Mouse (Mus musculus) 3T3-L1 (cell line): ENCODE data around the gene 1700029I15Rik.
"Not testable (repeated sequence)": the region's sequence is repeated elsewhere in the genome, so short reads cannot be mapped to it uniquely, and the experiment has no call there.

ENCODE experiments used
- DNase-seq: peaks from one replicate; pipeline ENCODE4 v3.0.0-alpha.2; 2015; ENCODE audit warnings: low read depth, low spot score

Gene 1700029I15Rik

DNA sequence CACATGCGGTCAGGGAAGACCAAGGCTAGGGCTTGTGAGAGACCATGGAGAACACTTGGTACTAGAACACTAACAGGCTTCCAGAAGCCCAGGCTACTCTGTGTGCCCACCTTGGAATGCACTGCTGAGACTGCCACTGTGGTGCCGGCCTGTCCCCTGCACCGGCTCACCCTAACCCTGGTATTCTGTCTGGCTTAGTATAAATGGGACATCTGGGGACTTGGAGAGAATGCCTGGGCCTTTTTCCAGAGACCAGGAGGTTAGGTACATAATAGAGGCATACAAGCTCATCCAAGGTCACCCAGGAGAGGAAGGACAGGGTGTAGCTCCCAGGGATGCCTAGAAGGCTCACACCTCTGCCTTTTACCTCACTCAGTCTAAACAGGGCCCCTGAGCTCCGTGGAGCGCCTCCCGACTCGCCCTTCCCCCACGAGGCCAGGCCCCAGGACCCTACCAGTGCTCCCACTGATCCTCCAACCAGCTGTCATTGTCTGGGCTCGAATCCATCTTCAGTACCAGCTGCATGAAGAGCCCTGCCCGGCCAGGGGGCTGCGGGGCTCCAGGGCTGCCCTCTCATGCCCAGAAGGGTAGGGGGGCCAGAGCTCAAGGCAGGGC is 9.5 kb downstream of the 1700029I15Rik start:
- DNase-seq: no peak

DNA sequence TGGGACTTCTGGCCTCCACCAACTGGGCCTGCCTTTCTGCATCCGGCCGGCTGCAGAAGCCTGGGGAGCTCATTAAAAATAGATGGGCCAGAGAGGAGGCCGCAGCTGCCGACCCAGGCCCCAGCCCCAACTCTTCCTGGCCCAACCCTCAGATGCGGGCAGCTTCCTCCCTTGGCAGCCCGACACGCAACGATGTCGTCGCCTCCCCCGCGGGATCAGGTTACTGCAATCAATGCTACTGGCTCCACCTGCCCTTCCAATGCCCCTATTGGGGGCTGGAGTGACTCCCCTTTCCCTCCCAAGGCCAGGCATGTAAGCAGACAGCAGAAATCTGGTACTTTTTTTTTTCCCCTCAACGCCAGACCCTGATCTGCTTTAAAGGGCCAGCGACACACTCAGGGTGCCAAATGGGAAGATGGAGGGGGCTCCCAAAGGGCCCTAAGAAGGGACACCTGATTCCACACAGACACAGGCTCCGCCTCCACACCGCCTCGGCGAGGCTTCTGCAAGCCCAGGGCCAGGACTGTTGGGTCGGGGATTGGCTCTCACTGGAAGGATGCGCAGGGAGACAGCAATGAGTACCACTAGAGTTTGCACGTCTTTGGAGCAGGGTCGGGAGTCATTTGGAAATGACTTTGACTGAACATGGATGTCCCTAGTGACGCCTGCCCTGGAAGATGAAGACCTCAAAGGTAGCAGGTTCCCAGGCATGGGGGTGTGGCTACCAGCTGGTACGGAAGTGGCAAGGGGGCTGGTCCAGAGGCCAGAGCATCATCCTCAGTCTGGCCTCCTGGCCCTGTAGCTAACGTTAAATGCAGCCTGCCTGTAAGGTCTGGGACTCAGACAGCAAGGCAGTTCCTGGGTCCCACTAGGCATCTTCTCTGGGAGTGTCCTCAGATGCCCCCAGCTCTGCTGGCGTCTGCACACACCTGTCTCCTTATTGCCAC is 10.3 kb downstream of the 1700029I15Rik start:
- no peak for DNase-seq

DNA sequence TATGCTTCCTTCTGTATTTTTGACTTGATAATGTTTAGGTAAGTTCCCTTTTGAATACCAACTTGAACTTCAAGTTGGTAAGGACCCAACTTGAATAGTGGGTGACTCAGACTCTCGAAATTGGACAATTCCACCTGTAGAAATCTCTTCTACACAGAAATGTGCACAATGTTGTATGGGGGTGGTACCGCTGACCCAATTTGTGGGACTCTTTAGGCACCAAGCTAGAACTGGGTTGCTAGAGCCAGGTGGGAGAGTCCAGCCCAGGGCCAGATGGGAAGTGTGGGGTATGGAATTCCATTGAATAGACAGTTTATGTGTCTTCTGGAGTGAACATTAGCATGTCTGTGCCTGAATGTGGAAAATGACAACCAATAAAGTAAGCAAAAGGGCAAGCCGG is 13.2 kb downstream of the 1700029I15Rik start:
- DNase-seq: no peak

DNA sequence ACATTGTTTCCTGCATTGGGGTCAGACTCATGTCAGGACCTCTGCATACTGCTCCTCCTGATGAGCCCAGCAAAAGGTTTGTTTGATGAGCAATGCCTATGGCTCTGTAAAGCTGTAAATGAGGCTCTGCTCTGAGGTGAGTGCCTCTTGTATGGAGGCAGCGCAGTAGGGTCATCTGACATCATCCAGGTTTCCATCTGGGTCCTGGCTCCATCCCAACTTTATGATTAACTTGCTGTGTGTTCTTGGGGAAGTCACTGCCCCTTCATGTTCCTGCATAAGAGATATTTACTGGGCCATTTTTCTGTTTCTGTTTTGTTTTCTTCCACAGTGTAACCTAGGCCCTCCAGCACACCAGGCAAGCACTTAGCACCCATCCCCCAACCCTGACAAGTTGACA is 15.1 kb downstream of the 1700029I15Rik start:
- no peak for DNase-seq

DNA sequence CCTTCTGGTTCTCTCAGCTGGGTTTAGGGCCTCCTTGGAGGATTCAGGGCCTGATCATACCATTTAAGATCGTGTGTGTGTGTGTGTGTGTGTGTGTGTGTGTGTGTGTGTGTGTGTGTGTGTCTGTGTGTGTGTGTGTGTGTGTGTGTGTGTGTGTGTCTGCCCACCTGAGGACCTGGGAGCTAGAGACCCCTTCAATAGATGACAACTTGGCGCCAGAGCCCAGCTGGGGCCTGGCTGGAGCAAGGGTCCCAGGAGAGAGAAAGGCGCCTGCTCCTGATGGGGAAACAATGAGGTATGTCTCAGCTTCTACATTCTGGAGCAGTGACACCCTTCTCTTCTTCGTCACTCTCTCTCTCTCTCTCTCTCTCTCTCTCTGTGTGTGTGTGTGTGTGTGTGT is 17.5 kb downstream of the 1700029I15Rik start:
- DNase-seq: not testable (repeated sequence)

DNA sequence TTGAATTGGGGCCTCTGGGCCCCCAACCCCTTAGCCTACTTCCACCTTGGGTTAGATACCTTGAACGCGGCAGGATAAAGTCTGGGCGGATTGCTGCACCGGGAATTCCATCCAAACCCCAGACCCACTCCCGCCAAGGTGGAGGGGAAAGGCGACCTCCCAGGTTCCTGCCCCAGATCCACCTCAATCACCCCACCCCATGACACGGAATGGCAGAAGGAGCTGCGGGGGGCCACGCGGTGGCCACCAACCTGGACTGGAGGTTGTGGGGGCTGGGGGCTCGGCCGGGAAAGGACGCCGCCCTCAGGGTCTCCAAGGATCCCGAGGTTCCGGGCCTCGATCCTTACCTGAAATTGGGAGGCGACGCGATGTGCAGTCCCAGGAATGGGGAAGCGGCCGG is 18.3 kb downstream of the 1700029I15Rik start:
- no peak for DNase-seq

DNA sequence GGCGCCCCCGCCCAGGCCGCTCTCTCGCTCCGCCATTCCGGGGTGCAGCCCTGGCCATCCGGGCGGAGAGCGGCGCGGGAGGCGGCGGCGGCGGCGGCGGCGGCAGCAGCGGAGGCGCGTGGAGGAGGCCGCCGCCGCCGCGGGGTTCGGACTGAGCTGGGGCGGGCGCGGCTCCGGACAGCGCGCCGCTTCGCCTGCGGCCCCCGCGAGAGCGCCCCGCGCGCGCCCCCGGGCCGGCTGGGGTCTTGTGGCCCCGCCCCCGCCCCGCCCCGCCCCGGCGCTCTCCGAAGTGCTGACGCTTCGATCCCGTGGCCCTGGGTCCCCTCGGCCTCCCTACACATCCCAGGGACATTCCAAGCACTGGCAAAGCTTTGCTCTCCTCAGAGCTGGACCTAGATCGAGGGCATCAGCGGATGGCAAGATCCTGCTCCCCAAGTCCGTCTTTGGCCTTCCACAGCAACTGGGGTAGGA is 18.8 kb downstream of the 1700029I15Rik start, which contains the start of gene Mapk8ip1:
Gene Mapk8ip1 (minus strand): TSS at position 173 of the 471 bp plus-strand sequence.
- no peak for DNase-seq

DNA sequence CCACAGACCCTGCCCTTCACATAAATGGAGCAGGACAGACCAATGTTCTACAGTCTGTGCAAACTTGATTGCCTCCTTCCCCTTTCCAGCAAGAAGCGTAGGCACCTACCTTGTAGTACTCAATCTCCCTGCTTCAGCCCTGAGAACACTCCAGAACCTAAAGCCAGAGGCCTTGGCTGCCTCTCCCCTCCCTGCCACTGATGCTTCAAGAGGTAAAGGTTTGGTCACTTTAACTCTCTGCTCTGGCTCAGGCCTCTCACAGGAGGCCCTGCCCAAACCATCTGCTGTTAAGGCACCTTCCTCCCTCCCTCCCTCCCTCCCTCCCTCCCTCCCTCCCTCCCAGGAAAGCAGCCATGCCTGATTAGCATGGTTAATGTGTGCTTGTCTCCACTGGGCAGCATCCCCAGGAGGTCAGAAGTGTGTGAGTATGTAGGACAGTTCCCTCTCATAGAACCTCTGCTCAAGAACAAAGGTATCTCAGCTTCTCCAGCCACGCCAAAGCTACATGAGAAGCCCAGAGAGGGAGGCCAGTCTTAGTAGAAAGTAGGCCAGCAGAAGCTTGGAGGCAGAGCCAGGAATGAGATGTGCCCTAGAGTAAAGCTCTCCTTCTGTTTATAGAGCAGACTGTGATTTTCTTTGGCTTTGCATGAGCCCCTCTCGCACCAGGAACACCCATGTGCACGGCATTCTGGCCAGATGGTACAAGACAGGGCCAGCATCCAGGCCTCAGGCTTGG is 20.4 kb downstream of the 1700029I15Rik start:
- no peak for DNase-seq

DNA sequence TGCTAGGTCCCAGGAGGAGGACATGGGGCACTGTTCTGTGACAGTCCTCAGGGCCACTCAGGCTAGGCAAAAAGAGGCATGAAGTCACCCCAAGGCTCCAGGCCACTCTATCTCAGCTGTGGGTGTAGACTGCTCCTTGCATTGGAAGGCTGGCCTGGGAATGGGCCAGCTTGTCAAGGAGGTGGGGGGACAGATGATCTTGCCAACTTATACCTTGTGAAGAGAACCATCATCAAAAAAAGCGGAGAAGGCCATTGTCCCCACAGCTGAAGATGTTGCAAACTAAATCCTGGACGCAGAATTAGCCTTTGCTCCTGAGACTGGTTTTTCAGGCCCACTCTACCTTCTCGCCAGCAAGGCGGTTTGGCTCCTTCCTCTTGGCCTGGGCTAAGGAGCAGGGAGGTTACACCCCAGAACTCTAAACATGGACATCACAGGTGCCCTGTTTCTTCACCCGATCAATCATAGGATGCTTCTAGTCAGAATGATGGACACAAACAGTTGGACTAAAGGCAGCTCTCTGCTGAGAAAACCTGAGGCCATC is 21.5 kb downstream of the 1700029I15Rik start:
- DNase-seq: no peak

DNA sequence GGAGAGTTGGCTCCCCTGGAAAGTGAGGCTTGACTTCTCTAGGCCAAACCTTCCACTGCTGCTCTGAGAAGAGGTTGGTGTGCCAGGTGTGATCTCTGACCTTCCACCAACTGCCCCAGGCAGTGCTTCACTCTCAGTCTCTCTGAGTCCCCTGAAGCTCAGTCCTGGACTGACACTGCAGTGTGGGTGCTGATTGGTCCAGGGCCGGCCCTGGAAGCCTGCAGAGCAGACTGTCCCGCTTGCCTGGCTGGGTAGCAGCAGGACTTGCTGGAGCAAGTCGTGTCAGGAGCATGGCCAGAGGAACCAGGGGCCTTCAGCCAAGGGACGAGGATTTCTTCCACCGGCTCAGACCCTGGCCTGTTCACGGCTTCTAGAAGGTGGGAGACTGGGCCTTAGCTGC is 22.4 kb downstream of the 1700029I15Rik start:
- DNase-seq: no peak

DNA sequence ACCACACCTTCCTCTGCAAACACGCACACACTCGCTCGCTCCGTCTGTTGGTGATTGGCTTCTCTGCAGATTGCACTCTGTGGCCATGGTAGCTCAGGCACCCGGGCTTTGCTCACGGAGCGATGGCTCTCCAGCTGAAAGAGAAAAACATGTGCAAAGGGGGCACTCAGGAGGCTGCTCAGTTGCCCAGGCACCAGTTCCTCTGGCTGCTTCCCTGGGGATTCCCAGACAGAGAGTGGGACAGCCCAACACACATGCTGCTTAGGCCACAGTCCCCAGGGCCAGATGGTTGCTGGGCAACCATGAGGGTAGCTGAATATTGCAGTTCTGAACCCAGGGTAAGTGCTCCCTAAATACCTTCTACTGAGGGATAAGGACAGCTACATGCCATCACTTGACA is 23.3 kb downstream of the 1700029I15Rik start:
- DNase-seq: no peak

DNA sequence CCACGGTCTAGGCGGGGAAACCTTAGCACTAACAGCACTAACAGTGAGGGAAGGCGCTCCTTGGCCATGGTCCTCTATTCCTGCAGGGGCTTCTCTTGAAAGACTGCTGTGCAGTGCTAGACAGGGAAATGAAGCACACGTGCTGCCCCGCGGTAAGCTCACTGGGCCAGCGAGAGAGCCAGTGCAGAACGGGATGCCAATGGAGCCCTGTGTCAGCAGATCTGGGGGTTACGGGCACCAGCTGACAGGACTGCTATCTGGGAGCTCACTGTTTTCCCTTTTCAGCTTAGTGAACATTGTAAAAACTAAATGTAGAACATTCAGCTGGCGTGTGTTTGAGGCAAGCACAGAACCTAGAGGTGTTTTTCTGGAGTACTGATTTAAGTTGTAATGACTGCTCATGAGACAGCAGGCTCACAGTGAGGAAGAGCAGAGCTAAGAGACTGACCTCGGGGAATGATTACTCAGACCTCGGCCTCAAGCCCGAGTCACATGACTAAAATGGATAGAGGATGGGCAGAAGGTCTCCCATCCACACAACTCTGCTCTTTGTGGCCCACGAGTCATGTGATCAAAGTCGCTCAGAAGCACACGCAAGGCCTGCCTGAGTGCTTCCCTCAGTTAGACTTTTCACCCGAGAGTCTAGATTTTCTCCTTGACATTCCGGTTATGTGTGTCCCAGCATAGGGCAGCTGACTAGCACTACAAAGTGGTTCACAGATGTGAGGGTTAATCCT is 26.1 kb downstream of the 1700029I15Rik start:
- DNase-seq: no peak

DNA sequence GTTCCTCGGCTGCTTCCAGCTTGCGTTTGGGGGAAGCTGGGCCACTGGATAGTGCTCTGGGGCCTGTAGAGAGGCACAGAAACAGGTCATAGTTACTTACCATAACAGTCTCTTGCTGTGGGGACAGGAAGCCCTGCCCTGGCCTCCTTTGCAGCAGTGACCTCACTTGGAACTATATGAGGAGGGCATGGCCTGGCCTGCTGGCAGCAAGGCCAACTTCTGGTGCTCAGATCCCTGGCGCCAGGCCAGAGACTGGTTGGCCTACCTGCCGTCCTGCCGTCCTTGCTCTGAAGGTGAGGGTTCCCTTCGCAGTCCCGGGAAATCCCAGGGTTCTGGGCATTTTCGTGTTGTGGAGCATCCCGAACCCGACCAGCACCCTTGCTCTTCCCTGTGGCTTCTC is 29.4 kb downstream of the 1700029I15Rik start:
- DNase-seq: no peak

DNA sequence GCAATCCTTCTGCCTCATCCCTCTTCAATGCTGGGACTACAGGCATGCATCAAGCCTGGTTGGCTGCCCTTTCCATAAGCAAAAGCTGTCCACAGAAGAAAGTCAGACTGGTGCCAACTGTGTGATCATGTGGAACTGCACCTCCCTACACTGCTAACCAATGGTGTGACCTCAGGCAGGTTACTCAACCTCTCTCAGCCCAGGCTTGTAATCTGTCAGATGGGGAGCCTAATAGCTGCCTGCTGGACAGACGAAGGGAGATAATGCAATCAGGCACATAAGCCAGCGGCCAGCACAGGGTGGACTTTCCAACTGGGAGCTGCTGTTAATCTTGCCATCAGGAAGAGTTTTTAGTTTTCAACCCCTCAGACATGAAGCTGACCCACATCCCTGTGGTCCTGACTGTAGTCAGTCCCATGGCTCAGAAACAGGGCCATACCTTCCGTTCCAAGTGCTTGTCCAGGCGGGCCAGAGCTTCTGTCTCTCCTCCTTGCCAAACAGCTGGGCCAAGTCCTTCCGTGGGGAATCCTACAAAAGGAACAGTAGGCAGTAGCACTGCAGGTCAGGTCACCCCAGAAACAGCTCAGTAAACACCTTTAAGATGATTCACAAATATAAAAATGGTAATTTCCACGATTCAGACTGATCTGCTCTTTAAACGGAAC is 39.5 kb downstream of the 1700029I15Rik start:
- no peak for DNase-seq

DNA sequence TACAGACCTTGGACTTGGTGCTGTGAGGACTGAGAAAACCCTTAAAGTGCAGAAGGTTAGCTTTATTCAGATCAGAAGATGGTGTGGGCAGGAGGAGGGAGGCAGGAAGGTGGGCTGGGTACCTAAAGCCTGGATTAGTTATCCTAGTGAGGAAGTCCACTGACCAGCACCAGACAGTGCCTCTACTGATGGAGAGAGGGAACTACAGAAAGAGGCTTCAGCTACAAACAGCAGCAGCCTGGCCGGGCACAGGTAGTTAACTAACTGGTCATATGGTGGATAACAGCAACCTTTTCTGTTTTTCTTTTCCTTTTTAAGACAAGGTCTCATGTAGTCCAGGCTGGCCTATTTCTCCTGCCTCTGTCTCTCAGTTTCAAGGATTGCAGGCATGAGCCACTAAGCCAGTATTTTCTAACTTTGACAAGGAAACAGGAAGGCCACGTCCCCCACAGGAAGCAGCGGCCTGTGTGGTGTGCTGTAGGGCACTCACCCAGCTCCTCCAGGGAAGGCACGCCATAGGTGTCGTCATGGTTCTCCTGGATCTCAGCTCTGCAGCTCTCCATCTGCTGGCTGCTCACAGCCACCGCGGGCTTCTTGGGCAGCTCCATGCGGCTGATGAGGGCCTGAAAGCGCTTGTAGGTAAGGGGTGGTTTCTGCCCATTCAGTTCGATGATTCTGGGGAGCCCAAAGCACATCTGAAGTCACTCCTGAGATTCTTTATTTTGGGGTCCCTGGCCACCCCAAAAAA is 40.2 kb downstream of the 1700029I15Rik start:
- peak; percentile 45 for DNase-seq

DNA sequence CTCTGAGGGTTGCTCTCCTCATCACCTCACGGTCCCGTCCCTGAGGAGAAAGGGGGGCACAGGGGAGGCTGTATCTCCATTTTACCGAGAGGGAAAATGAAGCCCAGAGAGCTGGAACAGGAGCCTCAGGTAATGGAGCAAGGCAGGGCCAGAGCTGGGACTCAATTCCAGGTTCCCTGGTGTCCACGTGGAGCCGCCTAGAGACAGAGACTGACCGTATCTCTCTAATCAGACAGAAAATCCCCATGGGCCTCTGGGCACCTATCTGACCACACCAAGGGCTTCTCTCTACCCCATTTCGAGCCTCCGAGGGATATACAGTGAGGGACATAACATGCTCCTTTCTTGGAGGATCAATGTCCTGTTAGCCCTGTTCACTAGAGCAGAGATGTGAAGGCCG is 40.8 kb downstream of the 1700029I15Rik start:
- DNase-seq: no peak

DNA sequence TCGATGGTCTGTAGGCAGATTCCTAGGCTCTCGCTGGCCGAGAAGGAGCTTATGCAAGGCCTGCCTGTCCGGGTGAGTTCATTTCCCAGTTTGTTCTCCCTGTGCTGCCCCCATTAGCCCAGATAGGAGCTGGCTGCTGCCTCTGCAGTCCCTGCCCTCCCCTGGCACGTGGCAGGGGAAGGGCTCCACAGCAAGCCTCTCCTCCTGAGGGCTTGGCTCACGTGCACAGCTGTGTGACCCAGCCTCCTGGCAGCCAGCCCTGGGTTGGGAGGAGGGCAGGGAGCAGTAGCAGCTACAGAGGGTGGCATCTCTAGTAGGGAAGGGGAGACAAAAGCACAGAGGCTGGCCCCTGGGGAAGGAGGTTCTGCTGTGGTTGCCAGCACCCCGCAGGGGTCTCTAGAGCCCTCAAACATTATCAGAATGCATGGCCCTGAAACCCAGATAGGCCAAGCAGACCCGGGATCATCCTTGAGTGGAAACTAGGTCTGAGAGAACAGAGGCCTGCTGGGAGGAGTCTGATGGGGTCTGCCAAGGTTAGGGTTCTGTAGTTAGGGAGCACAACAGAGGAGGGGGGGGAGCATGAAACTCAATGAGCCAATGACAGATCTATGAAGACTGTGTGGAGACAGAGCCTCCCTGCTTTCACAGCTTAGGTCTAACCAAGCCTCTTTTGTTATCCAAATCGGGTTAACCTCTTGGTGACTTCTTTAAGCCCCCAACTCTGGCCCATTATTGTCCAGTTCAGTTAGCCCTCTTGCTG is 41.5 kb downstream of the 1700029I15Rik start:
- DNase-seq: peak; percentile 57

DNA sequence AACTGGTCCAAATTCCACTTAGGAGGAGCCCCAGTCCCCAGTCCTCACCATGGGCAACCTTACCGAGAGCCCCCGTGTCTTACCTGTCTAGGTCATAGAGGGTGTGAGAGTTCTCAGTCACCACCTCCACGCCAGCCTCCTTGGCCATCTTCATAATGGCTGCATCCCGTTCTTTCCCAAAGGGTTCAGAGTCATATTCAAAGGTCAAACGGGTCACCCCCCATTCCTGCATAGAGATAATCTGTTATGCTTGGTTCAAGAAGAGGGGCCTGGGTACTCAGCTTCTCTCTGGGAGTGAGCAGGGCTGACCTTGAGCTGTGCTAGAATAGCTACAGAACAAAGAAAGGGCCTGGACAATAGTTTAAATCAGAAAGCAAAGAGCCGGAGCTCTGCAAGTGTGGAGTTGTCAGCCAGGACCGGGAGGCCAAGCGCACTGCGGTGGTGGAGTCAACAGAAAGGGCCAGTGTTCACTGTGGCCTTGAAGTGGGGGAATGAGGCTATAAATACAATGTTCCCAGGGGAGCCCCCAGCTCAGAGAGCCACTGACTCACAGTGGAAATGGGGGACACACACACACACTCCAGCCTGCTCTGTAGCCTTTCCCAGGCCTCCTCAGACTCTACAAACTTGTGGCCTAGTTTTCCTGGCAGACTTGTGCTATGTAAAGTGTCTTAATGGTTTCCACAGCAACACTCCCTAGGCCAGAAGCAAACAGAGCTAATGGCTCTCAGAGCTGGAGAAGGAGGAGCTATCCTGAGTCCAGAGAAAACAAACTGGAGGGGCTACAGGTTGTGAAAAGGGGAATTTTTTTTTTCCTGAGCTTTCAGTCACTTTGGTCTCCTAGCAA is 42.3 kb downstream of the 1700029I15Rik start:
- no peak for DNase-seq
